Mouse (Mus musculus) kidney, adult 2 months (tissue): ENCODE measurements around the gene Pdgfb. TPM values are rescaled to one million over a fixed set of nuclear protein-coding genes. Genes with fewer than 3 reads are reported as not detected.

ENCODE experiments used
- DNase-seq: peaks from one replicate; pipeline ENCODE4 v3.0.0; 2021
- H3K27ac ChIP-seq: fragments of 200-500 bp; 2 replicates; pipeline ENCODE4 v1.5.1; 2012; ENCODE audit warnings: low read depth, low read length, control low read depth, inconsistent platforms; ENCODE audit not compliant: insufficient read depth
- H3K27me3 ChIP-seq: fragments of 200-500 bp; replicated peaks from 2 replicates; pipeline ENCODE4 v1.6.1; 2012; ENCODE audit warnings: mild to moderate bottlenecking, moderate library complexity, low read length, inconsistent platforms; ENCODE audit not compliant: control insufficient read depth, insufficient read depth
- H3K36me3 ChIP-seq: fragments of 200-500 bp; 2 replicates; pipeline ENCODE4 v1.6.1; 2012; ENCODE audit warnings: mild to moderate bottlenecking, moderate library complexity, low read length, inconsistent platforms; ENCODE audit not compliant: control insufficient read depth, insufficient read depth
- H3K4me1 ChIP-seq: fragments of 200-500 bp; 2 replicates; pipeline ENCODE4 v1.6.1; 2011; ENCODE audit warnings: low read length; ENCODE audit not compliant: control insufficient read depth, insufficient read depth
- H3K4me3 ChIP-seq: fragments of 200-500 bp; 2 replicates; pipeline ENCODE4 v1.5.1; 2011; ENCODE audit warnings: mild to moderate bottlenecking, low read depth, low read length, control low read depth; ENCODE audit not compliant: insufficient read depth
- CTCF ChIP-seq: fragments of 200-500 bp; conservative IDR thresholded peaks from 2 replicates; pipeline ENCODE4 v1.5.1; 2011; ENCODE audit warnings: low read depth, mild to moderate bottlenecking, control low read depth, low read length, moderate library complexity, mixed read lengths; ENCODE audit not compliant: insufficient read depth, insufficient read length
- POLR2A ChIP-seq: fragments of 200-500 bp; IDR thresholded peaks from one replicate; pipeline ENCODE4 v1.6.1; 2011; ENCODE audit warnings: low read depth, low read length, control low read depth
- WGBS: fragments of 180-500 bp; shearing (Covaris S2); methylation state at CpG from one replicate; pipeline ENCODE4 v1.1.7; 2018; 5-methylcytosine and 5-hydroxymethylcytosine counted together
- polyA plus RNA-seq: library from polyadenylated mRNA; depleted of rRNA; stranded (reverse); fragments of >200 nt; gene quantifications from 2 replicates; pipeline ENCODE4 v1.2.3, GENCODE M21; 2012; rRNA removed

Gene Pdgfb
- 32.2 and 33.4 TPM in 2 replicates for polyA plus RNA-seq

- TF ChIP-seq CTCF = no peak
- peak; percentile 98 for TF ChIP-seq POLR2A
- H3K4me1 ChIP-seq = peaks cover 11% of the 10 kb centered on the region
- DNase-seq = peak; percentile 90
- no peaks in the 10 kb centered on the region for H3K36me3 ChIP-seq
- peak within 1 kb of the TSS; percentile 97 for H3K27ac ChIP-seq
- under 1% methylated on average over 60 of the region's 60 CpGs for WGBS
- H3K27me3 ChIP-seq = no peaks in the 10 kb centered on the region
- H3K4me3 ChIP-seq = peak within 1 kb of the TSS; percentile 76
These were observed at the start of gene Pdgfb for GRCm38 (mm10) chr15:80014321-80015210. Gene Pdgfb (minus strand): TSS chr15:80014977.

- Histone ChIP-seq H3K4me1 (peaks cover 8% of the 10 kb centered on the region; the same call in 1 of the 2 replicates), H3K27ac (no peak overlapping the region), H3K36me3 (no peaks in the 10 kb centered on the region), H3K4me3 (no peak overlapping the region), H3K27me3 (no peaks in the 10 kb centered on the region)
- DNase-seq = no peak
- TF ChIP-seq POLR2A (no peak), CTCF (no peak)
- 51% methylated on average over 5 of the region's 5 CpGs for WGBS
These were observed 48.0 kb upstream of the Pdgfb start for GRCm38 (mm10) chr15:80062821-80063220.

GRCm38 (mm10) chr15:80062339-80062738, 47.6 kb upstream of the Pdgfb start:
- Histone ChIP-seq H3K27me3 (no peaks in the 10 kb centered on the region), H3K4me3 (no peak overlapping the region), H3K4me1 (peaks cover 8% of the 10 kb centered on the region; the same call in 1 of the 2 replicates), H3K36me3 (no peaks in the 10 kb centered on the region), H3K27ac (no peak overlapping the region)
- DNase-seq = no peak
- TF ChIP-seq POLR2A = no peak
- no peak for TF ChIP-seq CTCF
- WGBS = 68% methylated on average over 7 of the region's 9 CpGs

- Histone ChIP-seq H3K36me3 (no peaks in the 10 kb centered on the region), H3K27me3 (no peaks in the 10 kb centered on the region), H3K4me1 (peaks cover 8% of the 10 kb centered on the region; the same call in 1 of the 2 replicates), H3K4me3 (no peak overlapping the region), H3K27ac (peak overlapping the region; percentile 61; the same call in 1 of the 2 replicates)
- TF ChIP-seq POLR2A (no peak), CTCF (no peak)
- no peak for DNase-seq
- WGBS = 75% methylated on average over 4 of the region's 4 CpGs
These were observed 46.3 kb upstream of the Pdgfb start for GRCm38 (mm10) chr15:80061071-80061550.

GRCm38 (mm10) chr15:80060356-80061070, 45.7 kb upstream of the Pdgfb start:
- Histone ChIP-seq H3K27me3 (no peaks in the 10 kb centered on the region), H3K4me3 (no peak overlapping the region), H3K36me3 (no peaks in the 10 kb centered on the region), H3K27ac (peak overlapping the region; percentile 61), H3K4me1 (peaks cover 8% of the 10 kb centered on the region; the same call in 1 of the 2 replicates)
- WGBS = 83% methylated on average over 8 of the region's 8 CpGs
- TF ChIP-seq POLR2A = no peak
- no peak for TF ChIP-seq CTCF
- peak; percentile 65 for DNase-seq

GRCm38 (mm10) chr15:80059606-80060005, 44.8 kb upstream of the Pdgfb start:
- TF ChIP-seq POLR2A = no peak
- no peak for TF ChIP-seq CTCF
- Histone ChIP-seq H3K4me1 (peaks cover 8% of the 10 kb centered on the region; the same call in 1 of the 2 replicates), H3K4me3 (no peak overlapping the region), H3K36me3 (no peaks in the 10 kb centered on the region), H3K27me3 (no peaks in the 10 kb centered on the region), H3K27ac (peak overlapping the region; percentile 99)
- DNase-seq = peak; percentile 84
- WGBS = 37% methylated on average over 7 of the region's 7 CpGs

- H3K27ac ChIP-seq = no peak overlapping the region
- no peak overlapping the region for H3K4me3 ChIP-seq
- no peaks in the 10 kb centered on the region for H3K36me3 ChIP-seq
- 88% methylated on average over 7 of the region's 7 CpGs for WGBS
- TF ChIP-seq CTCF = no peak
- TF ChIP-seq POLR2A = no peak
- DNase-seq = no peak
- H3K4me1 ChIP-seq = peaks cover 8% of the 10 kb centered on the region; the same call in 1 of the 2 replicates
- no peaks in the 10 kb centered on the region for H3K27me3 ChIP-seq
These were observed 43.4 kb upstream of the Pdgfb start for GRCm38 (mm10) chr15:80058151-80058550.
